Mouse (Mus musculus) embryonic facial prominence, embryonic 11.5 days (tissue): ENCODE measurements at regions not wholly inside any gene's neighbourhood (a gene's known extent, or its start where the extent isn't known, plus 50 kb on each side); places are given as distances from the start of the nearest gene placed in this dataset.

ENCODE experiments used
- ATAC-seq: fragments of 200-750 bp; cut with Nextera tagmentation; replicated peaks from 2 replicates; pipeline ENCODE4 v1.8.0; 2017; ENCODE audit warnings: low read depth; ENCODE audit not compliant: insufficient number of reproducible peaks, low FRiP score, low TSS enrichment
- DNase-seq: peaks from one replicate; pipeline ENCODE4 v3.0.0-alpha.2; 2015; ENCODE audit warnings: low spot score
- H3K27ac ChIP-seq: fragments of 300-500 bp; sonication (generic); replicated peaks from 2 replicates; pipeline ENCODE4 v1.5.1; 2014; ENCODE audit warnings: mild to moderate bottlenecking, low read depth, low read length, control low read depth
- H3K27me3 ChIP-seq: fragments of 300-500 bp; sonication (generic); 2 replicates; pipeline ENCODE4 v1.6.1; 2014; ENCODE audit warnings: mild to moderate bottlenecking, low read length, moderate library complexity, mixed read lengths; ENCODE audit not compliant: control insufficient read depth, insufficient read depth
- H3K36me3 ChIP-seq: fragments of 300-500 bp; sonication (generic); replicated peaks from 2 replicates; pipeline ENCODE4 v1.6.1; 2014; ENCODE audit warnings: low read depth, mild to moderate bottlenecking, low read length, moderate library complexity, mixed read lengths; ENCODE audit not compliant: control insufficient read depth, insufficient read depth
- H3K4me1 ChIP-seq: fragments of 300-500 bp; sonication (generic); 2 replicates; pipeline ENCODE4 v1.6.1; 2014; ENCODE audit warnings: low read length, mixed read lengths; ENCODE audit not compliant: control insufficient read depth, insufficient read depth
- H3K4me2 ChIP-seq: fragments of 300-500 bp; sonication (generic); 2 replicates; pipeline ENCODE4 v1.6.1; 2014; ENCODE audit warnings: low read depth, mild to moderate bottlenecking, control low read depth, low read length, moderate library complexity
- H3K4me3 ChIP-seq: fragments of 300-500 bp; sonication (generic); 2 replicates; pipeline ENCODE4 v1.5.1; 2014; ENCODE audit warnings: low read depth, low read length, control low read depth
- H3K9ac ChIP-seq: fragments of 300-500 bp; sonication (generic); replicated peaks from 2 replicates; pipeline ENCODE4 v1.6.1; 2014; ENCODE audit warnings: mild to moderate bottlenecking, control low read depth, low read length
- H3K9me3 ChIP-seq: fragments of 300-500 bp; sonication (generic); replicated peaks from 2 replicates; pipeline ENCODE4 v1.6.1; 2016; ENCODE audit warnings: mild to moderate bottlenecking, low read length, inconsistent platforms, mixed read lengths; ENCODE audit not compliant: control insufficient read depth
- WGBS: fragments of 180-500 bp; shearing (Covaris S2); extraction: QIAGEN DNeasy Blood & Tissue Kit; methylation state at CpG from one replicate; pipeline ENCODE4 v1.1.7; 2014; 5-methylcytosine and 5-hydroxymethylcytosine counted together

DNA sequence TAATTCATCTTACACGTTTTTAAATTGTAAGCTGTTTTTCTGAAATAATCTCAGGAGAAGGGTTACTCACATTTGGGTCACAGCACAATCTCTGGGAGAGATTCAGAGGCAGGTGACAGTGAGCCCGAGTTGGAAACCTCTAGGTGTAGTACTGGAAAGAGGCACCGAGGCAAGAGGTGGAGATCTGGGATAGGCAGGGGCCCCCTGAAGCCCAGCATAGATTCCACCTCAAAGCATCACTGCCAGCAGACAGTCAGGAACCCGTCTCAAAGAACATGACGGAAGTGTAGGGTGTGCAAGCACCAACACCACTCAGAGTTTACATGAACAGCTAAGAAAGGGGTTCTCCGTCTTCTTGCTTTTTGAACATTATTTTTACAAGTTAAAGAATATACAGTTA lies 678.2 kb downstream of the Cypt12 start:
- Histone ChIP-seq H3K9me3 (no peaks in the 10 kb centered on the region), H3K9ac (no peak overlapping the region), H3K27ac (no peak overlapping the region), H3K4me1 (no peaks in the 10 kb centered on the region), H3K4me2 (peak overlapping the region; percentile 57; the same call in 1 of the 2 replicates), H3K27me3 (no peaks in the 10 kb centered on the region), H3K36me3 (no peaks in the 10 kb centered on the region), H3K4me3 (no peak overlapping the region)
- WGBS = 21% methylated on average over 6 of the region's 6 CpGs
- ATAC-seq (no peak), DNase-seq (no peak)

GRCm38 (mm10) chr3:18626820-18627219 lies 678.6 kb downstream of the Cypt12 start:
- ATAC-seq (no peak), DNase-seq (no peak)
- no peaks in the 10 kb centered on the region for H3K9me3 ChIP-seq
- no peaks in the 10 kb centered on the region for H3K27me3 ChIP-seq
- no peaks in the 10 kb centered on the region for H3K36me3 ChIP-seq
- H3K4me2 ChIP-seq = no peak overlapping the region
- no peak overlapping the region for H3K4me3 ChIP-seq
- no peaks in the 10 kb centered on the region for H3K4me1 ChIP-seq
- no peak overlapping the region for H3K9ac ChIP-seq
- H3K27ac ChIP-seq = no peak overlapping the region
- WGBS = 46% methylated on average over 2 of the region's 2 CpGs

DNA sequence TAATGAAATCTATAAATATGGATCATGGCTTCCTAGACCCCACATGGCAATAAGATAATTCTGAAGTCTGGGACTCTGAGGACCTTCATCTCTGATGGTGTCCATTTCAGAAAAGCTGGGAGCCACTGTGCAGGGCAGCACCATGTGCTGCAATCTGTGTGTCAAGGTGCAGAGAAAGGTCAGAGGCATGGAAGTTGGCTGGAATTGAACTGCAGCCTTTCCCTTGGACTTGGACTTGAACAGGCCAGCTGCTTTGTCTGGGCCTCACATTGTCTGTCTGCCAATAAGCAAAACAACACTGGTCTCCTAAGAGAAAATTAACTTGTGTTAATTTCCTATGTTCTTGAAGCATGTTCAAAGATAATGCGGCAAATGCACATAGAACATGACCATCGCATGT lies 681.0 kb downstream of the Cypt12 start:
- Histone ChIP-seq H3K36me3 (no peaks in the 10 kb centered on the region), H3K4me2 (no peak overlapping the region), H3K4me3 (no peak overlapping the region), H3K27ac (no peak overlapping the region), H3K9ac (no peak overlapping the region), H3K27me3 (no peaks in the 10 kb centered on the region), H3K9me3 (no peaks in the 10 kb centered on the region), H3K4me1 (no peaks in the 10 kb centered on the region)
- no peak for ATAC-seq
- no peak for DNase-seq
- 94% methylated on average over 2 of the region's 2 CpGs for WGBS

DNA sequence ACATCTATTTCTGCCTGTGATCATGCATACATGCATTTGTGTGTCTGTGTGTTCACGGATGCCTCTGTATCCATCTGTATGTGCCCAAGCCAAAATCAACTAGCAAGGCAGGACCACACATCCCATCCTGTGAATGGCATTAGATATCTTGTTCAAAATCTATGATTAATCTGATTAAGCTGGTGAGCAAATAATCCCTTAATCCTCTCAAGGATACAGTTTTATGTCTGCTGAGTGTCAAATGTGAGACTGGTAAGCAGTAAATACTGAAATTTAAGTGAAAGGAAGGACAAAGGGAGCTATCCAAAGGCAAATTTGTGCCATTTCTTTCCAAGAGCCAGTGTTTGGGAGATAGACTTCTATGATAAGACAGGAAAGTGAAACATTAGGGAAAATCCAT lies 683.4 kb downstream of the Cypt12 start:
- Histone ChIP-seq H3K27ac (no peak overlapping the region), H3K9me3 (no peaks in the 10 kb centered on the region), H3K27me3 (no peaks in the 10 kb centered on the region), H3K36me3 (no peaks in the 10 kb centered on the region), H3K9ac (no peak overlapping the region), H3K4me3 (no peak overlapping the region), H3K4me1 (no peaks in the 10 kb centered on the region), H3K4me2 (no peak overlapping the region)
- ATAC-seq (no peak), DNase-seq (no peak)
- 92% methylated on average over 1 of the region's 1 CpGs for WGBS

DNA sequence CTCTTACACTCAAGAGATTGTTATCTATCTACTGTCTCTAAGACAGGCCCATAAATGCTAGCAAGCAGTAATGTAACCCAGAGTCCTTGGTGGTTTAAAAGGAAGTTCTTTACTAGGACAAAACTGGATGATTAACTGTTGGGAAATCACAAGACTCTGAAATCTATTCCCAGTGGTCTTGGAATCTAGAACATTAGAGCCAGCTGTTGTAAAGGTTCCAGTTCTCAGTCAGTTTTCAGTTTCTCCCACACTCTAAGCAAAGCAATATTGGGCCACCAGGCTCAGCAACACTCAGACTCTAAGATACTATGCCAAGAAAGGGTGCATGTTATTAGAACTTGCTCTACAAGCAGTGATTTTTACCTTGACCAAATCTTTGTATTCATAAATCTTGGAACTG lies 686.6 kb downstream of the Cypt12 start:
- no peaks in the 10 kb centered on the region for H3K36me3 ChIP-seq
- DNase-seq (no peak), ATAC-seq (no peak)
- H3K4me1 ChIP-seq = no peaks in the 10 kb centered on the region
- H3K4me2 ChIP-seq = no peak overlapping the region
- H3K27me3 ChIP-seq = no peaks in the 10 kb centered on the region
- H3K27ac ChIP-seq = no peak overlapping the region
- no peaks in the 10 kb centered on the region for H3K9me3 ChIP-seq
- H3K4me3 ChIP-seq = no peak overlapping the region
- H3K9ac ChIP-seq = no peak overlapping the region

GRCm38 (mm10) chr3:18637553-18637952 lies 689.3 kb downstream of the Cypt12 start:
- DNase-seq (no peak), ATAC-seq (no peak)
- no peak overlapping the region for H3K4me2 ChIP-seq
- no peaks in the 10 kb centered on the region for H3K27me3 ChIP-seq
- H3K27ac ChIP-seq = no peak overlapping the region
- no peaks in the 10 kb centered on the region for H3K9me3 ChIP-seq
- H3K4me1 ChIP-seq = no peaks in the 10 kb centered on the region
- H3K4me3 ChIP-seq = no peak overlapping the region
- H3K9ac ChIP-seq = no peak overlapping the region
- H3K36me3 ChIP-seq = no peaks in the 10 kb centered on the region

GRCm38 (mm10) chr3:18640286-18640685 lies 692.1 kb downstream of the Cypt12 start:
- H3K4me3 ChIP-seq = no peak overlapping the region
- no peaks in the 10 kb centered on the region for H3K4me1 ChIP-seq
- DNase-seq (no peak), ATAC-seq (no peak)
- no peak overlapping the region for H3K27ac ChIP-seq
- H3K36me3 ChIP-seq = no peaks in the 10 kb centered on the region
- WGBS = 79% methylated on average over 5 of the region's 5 CpGs
- no peaks in the 10 kb centered on the region for H3K9me3 ChIP-seq
- no peak overlapping the region for H3K4me2 ChIP-seq
- H3K27me3 ChIP-seq = no peaks in the 10 kb centered on the region
- H3K9ac ChIP-seq = no peak overlapping the region

DNA sequence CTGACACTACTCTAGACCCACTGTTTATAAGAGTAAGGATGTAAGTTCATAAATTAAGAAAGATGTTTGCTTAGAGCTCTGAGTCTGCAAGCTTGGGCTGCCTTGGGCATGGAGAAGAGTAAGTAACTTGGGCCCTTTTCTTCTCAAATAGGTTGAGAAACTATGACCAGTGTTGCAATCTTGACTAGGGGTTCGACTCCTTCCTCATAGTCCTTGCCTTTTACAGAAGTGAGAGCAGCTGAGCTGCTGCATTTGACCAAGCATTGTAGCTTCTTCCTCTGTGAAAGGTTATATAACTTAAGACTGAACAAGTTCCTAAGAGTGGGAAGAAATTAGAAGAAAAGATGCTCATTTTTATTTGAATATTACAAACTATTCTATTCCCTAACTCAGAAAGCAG lies 693.5 kb downstream of the Cypt12 start:
- Histone ChIP-seq H3K4me1 (no peaks in the 10 kb centered on the region), H3K4me2 (no peak overlapping the region), H3K36me3 (no peaks in the 10 kb centered on the region), H3K9ac (no peak overlapping the region), H3K27me3 (no peaks in the 10 kb centered on the region), H3K27ac (no peak overlapping the region), H3K9me3 (no peaks in the 10 kb centered on the region), H3K4me3 (no peak overlapping the region)
- 86% methylated on average over 1 of the region's 1 CpGs for WGBS
- DNase-seq (no peak), ATAC-seq (no peak)
